ENCODE assay signal across 8 mouse cellular contexts in genomic region chr3:152165014-152165350, GRCm38 (mm10). TPM values are rescaled to one million over a fixed set of nuclear protein-coding genes. Genes with fewer than 3 reads are reported as not detected.
DNase-seq lines count a peak whose midpoint lies in the region; ATAC-seq and TF ChIP-seq lines count a peak whose summit lies in the region.

No protein-coding gene starts in this region.

- no peaks in the 10 kb centered on the region for H3K36me3 ChIP-seq in kidney, adult 2 months (ENCODE audit: control insufficient read depth, insufficient read depth, low read length)
- no peaks in the 10 kb centered on the region for H3K36me3 ChIP-seq in embryonic facial prominence, embryonic 11.5 days (replicated peaks; ENCODE audit: control insufficient read depth, insufficient read depth, low read depth, low read length)
- H3K36me3 ChIP-seq in hindbrain, embryonic 12.5 days: no peaks in the 10 kb centered on the region
- no peaks in the 10 kb centered on the region for H3K36me3 ChIP-seq in midbrain, embryonic 11.5 days (ENCODE audit: control insufficient read depth, insufficient read depth, low read length)

- H3K4me2 ChIP-seq in embryonic facial prominence, embryonic 11.5 days (ENCODE audit: low read depth, low read length): peak overlapping the region; percentile 91
- peak overlapping the region; percentile 91 for H3K4me2 ChIP-seq in hindbrain, embryonic 12.5 days (replicated peaks)
- H3K4me2 ChIP-seq in midbrain, embryonic 11.5 days: peak overlapping the region; percentile 96

- DNase-seq in kidney, adult 2 months: no peak
- DNase-seq in kidney, adult 8-10 months: no peak
- no peak for DNase-seq in embryonic facial prominence, embryonic 11.5 days (ENCODE audit: low spot score)
- peak; percentile 92 for DNase-seq in midbrain, embryonic 11.5 days (ENCODE audit: low spot score, missing footprints)
- no peak for DNase-seq in testis, postnatal 10 days (ENCODE audit: low spot score)
- no peak for DNase-seq in right cerebral cortex, postnatal 36 days (ENCODE audit: low spot score in 2 of 2)

- H3K4me1 ChIP-seq in kidney, adult 2 months (ENCODE audit: control insufficient read depth, insufficient read depth, low read length): peaks cover 6% of the 10 kb centered on the region
- H3K4me1 ChIP-seq in embryonic facial prominence, embryonic 11.5 days (ENCODE audit: control insufficient read depth, insufficient read depth, low read length): 0 out of 2 replicates have a peak, but pooled peaks cover 2% of the 10 kb centered on the region
- peaks cover 17% of the 10 kb centered on the region for H3K4me1 ChIP-seq in hindbrain, embryonic 12.5 days
- H3K4me1 ChIP-seq in midbrain, embryonic 11.5 days (ENCODE audit: control insufficient read depth, insufficient read depth, low read length): peaks cover 8% of the 10 kb centered on the region

- H3K27me3 ChIP-seq in kidney, adult 2 months (replicated peaks; ENCODE audit: control insufficient read depth, insufficient read depth, low read length): no peaks in the 10 kb centered on the region
- H3K27me3 ChIP-seq in embryonic facial prominence, embryonic 11.5 days (ENCODE audit: control insufficient read depth, insufficient read depth, low read length): peaks cover 8% of the 10 kb centered on the region
- peaks cover 19% of the 10 kb centered on the region for H3K27me3 ChIP-seq in hindbrain, embryonic 12.5 days
- peaks cover 10% of the 10 kb centered on the region for H3K27me3 ChIP-seq in midbrain, embryonic 11.5 days (ENCODE audit: control insufficient read depth, insufficient read depth, low read length)

- no peaks in the 10 kb centered on the region for H3K9me3 ChIP-seq in embryonic facial prominence, embryonic 11.5 days (replicated peaks; ENCODE audit: control insufficient read depth, low read length)
- H3K9me3 ChIP-seq in hindbrain, embryonic 12.5 days (replicated peaks): no peaks in the 10 kb centered on the region
- H3K9me3 ChIP-seq in midbrain, embryonic 11.5 days (ENCODE audit: control insufficient read depth, low read length): no peaks in the 10 kb centered on the region

- no peak for TF ChIP-seq POLR2A in kidney, adult 2 months (IDR thresholded peaks at IDR 0.05; ENCODE audit: low read depth, low read length)

- no peak overlapping the region for H3K9ac ChIP-seq in embryonic facial prominence, embryonic 11.5 days (replicated peaks; ENCODE audit: low read length)
- H3K9ac ChIP-seq in hindbrain, embryonic 12.5 days: peak overlapping the region; percentile 64; the same call in 1 of the 2 replicates
- H3K9ac ChIP-seq in midbrain, embryonic 11.5 days (ENCODE audit: low read length): no peak overlapping the region

- no peak for TF ChIP-seq CTCF in kidney, adult 2 months (conservative IDR thresholded peaks at IDR 0.05; ENCODE audit: insufficient read depth, insufficient read length, low read depth, low read length)

- peak overlapping the region; percentile 93 for H3K27ac ChIP-seq in kidney, adult 2 months (ENCODE audit: insufficient read depth, low read depth, low read length)
- H3K27ac ChIP-seq in embryonic facial prominence, embryonic 11.5 days (replicated peaks; ENCODE audit: low read depth, low read length): no peak overlapping the region
- no peak overlapping the region for H3K27ac ChIP-seq in hindbrain, embryonic 12.5 days
- H3K27ac ChIP-seq in midbrain, embryonic 11.5 days (ENCODE audit: low read depth, low read length): no peak overlapping the region

- no peak for ATAC-seq in embryonic facial prominence, embryonic 11.5 days (replicated peaks; ENCODE audit: insufficient number of reproducible peaks, low FRiP score, low TSS enrichment, low read depth)
- ATAC-seq in hindbrain, embryonic 12.5 days (ENCODE audit: low FRiP score): peak; percentile 25; the same call in 1 of the 2 replicates
- ATAC-seq in midbrain, embryonic 11.5 days (ENCODE audit: low FRiP score): no peak
- no peak for ATAC-seq in monocyte, adult 5-6 weeks (replicated peaks; ENCODE audit: insufficient number of reproducible peaks, low FRiP score, low TSS enrichment, poor library complexity, severe bottlenecking)

- peak overlapping the region; percentile 87 for H3K4me3 ChIP-seq in kidney, adult 2 months (ENCODE audit: insufficient read depth, low read depth, low read length)
- H3K4me3 ChIP-seq in embryonic facial prominence, embryonic 11.5 days (ENCODE audit: low read depth, low read length): peak overlapping the region; percentile 39
- peak overlapping the region; percentile 41 for H3K4me3 ChIP-seq in hindbrain, embryonic 12.5 days
- H3K4me3 ChIP-seq in midbrain, embryonic 11.5 days (ENCODE audit: low read depth, low read length): peak overlapping the region; percentile 47

- whole genome bisulfite sequencing in kidney, adult 2 months: 25% methylated on average over 9 of the region's 9 CpGs
- 23% methylated on average over 9 of the region's 9 CpGs for WGBS in embryonic facial prominence, embryonic 11.5 days
- WGBS in hindbrain, embryonic 12.5 days: 22% methylated on average over 9 of the region's 9 CpGs
- WGBS in midbrain, embryonic 11.5 days: 27% methylated on average over 9 of the region's 9 CpGs

RNA-seq across cellular contexts. Expression of gene Gipc2, which starts 1.0 kb away (rescaled TPM):
- 109 and 146 TPM in 2 replicates for polyA plus RNA-seq in kidney, adult 2 months (2012; rRNA removed)
- polyA plus RNA-seq in embryonic facial prominence, embryonic 11.5 days (2014; fragmentation: Nextera tagmentation; extraction: Ambion mirVana): 4.2 TPM in 2 replicates
- polyA plus RNA-seq in hindbrain, embryonic 12.5 days (2016; fragmentation: Nextera tagmentation; extraction: Ambion mirVana): 2.6 and 3.3 TPM in 2 replicates
- polyA plus RNA-seq in midbrain, embryonic 11.5 days (2014; fragmentation: Nextera tagmentation; extraction: Ambion mirVana): 1.5 and 2.1 TPM in 2 replicates
- 2.5 to 6.6 TPM in 2 of 3 replicates, not detected in the other for total RNA-seq in monocyte, adult 5-6 weeks (2017)

RNA-seq across cellular contexts. Expression of gene Dnajb4, which starts 45.1 kb away (rescaled TPM):
- polyA plus RNA-seq in kidney, adult 2 months (2012; rRNA removed): 5.5 and 9.8 TPM in 2 replicates
- polyA plus RNA-seq in embryonic facial prominence, embryonic 11.5 days (2014; fragmentation: Nextera tagmentation; extraction: Ambion mirVana): 31.1 and 32.6 TPM in 2 replicates
- 32.3 and 32.9 TPM in 2 replicates for polyA plus RNA-seq in hindbrain, embryonic 12.5 days (2016; fragmentation: Nextera tagmentation; extraction: Ambion mirVana)
- 26.6 and 29.0 TPM in 2 replicates for polyA plus RNA-seq in midbrain, embryonic 11.5 days (2014; fragmentation: Nextera tagmentation; extraction: Ambion mirVana)
- total RNA-seq in monocyte, adult 5-6 weeks (2017): 90.9 to 144 TPM (median 114 TPM) in 3 replicates

RNA-seq across cellular contexts. Expression of gene Fubp1, which starts 45.2 kb away (rescaled TPM):
- 40.8 and 49.0 TPM in 2 replicates for polyA plus RNA-seq in kidney, adult 2 months (2012; rRNA removed)
- polyA plus RNA-seq in embryonic facial prominence, embryonic 11.5 days (2014; fragmentation: Nextera tagmentation; extraction: Ambion mirVana): 419 and 482 TPM in 2 replicates
- 359 and 362 TPM in 2 replicates for polyA plus RNA-seq in hindbrain, embryonic 12.5 days (2016; fragmentation: Nextera tagmentation; extraction: Ambion mirVana)
- polyA plus RNA-seq in midbrain, embryonic 11.5 days (2014; fragmentation: Nextera tagmentation; extraction: Ambion mirVana): 452 and 457 TPM in 2 replicates
- 165 to 273 TPM (median 214 TPM) in 3 replicates for total RNA-seq in monocyte, adult 5-6 weeks (2017)

Comparison
In these comparisons a context has a peak if more than half of its experiments do, and no peak if none do; other contexts are left out.
1. RNA of gene Gipc2, which starts 1.0 kb away (polyA plus RNA-seq): 109 to 146 TPM in kidney, adult 2 months; 4.2 TPM in embryonic facial prominence, embryonic 11.5 days, 2.6 to 3.3 TPM in hindbrain, embryonic 12.5 days and 1.5 to 2.1 TPM in midbrain, embryonic 11.5 days; every median in the first group is over 10 times any median in the second.
2. Peak in every context shown above with its lines, with median percentiles within 50 percentile points of each other: H3K4me3 ChIP-seq and H3K4me2 ChIP-seq.